Mouse (Mus musculus): ENCODE measurements around the gene Rad54l. TPM values are rescaled to one million over a fixed set of nuclear protein-coding genes. Genes with fewer than 3 reads are reported as not detected.

Rad54l gene
- polyA plus RNA-seq (2015; fragmentation: Nextera tagmentation; extraction: Ambion mirVana): 4.6 and 9.3 TPM in 2 replicates

DNA sequence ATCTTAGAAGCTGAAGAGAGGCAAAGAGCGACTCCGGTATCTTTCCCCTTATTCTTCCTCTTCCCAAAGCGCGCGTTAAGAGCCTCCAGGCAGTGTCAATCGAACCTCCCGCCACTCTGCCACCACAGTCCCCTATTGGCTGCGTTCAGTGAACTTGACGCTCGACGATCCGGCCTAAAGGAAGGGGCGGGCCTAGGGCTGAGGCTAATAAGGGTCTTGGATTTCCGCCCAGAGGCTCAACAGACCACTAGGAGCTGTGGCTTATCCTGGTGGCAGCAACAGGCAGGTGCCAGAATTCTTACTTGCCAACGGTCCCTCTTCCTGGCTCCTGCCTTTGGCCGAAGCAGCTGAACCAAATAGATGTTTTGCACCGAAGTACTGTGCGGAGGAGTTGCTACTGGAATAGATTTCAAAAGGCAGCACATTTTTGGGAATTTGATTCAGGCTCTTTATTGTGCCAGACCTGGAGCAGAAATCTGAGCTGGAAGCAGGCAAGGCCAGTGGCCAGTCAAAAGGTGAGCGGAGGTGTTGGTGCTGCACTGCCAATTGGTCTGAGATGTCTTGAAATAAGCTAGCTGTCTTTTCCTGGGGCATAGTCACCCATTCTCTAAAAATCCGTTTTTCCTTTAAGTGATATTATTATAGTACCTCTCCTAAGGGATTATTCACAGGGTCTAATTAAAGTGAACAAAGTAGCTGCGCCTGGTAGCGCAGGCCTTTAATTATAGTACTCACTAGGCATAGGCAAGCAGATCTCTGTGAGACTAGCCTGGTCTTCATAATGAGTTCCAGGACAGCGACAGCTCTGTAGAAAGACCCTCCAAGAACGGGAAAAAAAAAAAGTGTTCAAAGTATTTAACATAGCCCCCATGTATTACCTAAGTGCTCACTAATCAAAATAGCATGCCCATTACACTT, at the start of gene Rad54l, which contains the start of gene Pomgnt1:
TSS of gene Rad54l (minus strand) at position 89 of the 918 bp plus-strand sequence.
TSS of gene Pomgnt1 (plus strand) at position 239 of the 918 bp plus-strand sequence.

GRCm38 (mm10) chr4:116173072-116173471, 49.6 kb upstream of the Rad54l start, which contains the start of the genes 1700042G07Rik and Gm49337:
Gene 1700042G07Rik, plus strand, starts transcription at chr4:116173372.
Gene Gm49337, plus strand, starts transcription at chr4:116173384.

DNA sequence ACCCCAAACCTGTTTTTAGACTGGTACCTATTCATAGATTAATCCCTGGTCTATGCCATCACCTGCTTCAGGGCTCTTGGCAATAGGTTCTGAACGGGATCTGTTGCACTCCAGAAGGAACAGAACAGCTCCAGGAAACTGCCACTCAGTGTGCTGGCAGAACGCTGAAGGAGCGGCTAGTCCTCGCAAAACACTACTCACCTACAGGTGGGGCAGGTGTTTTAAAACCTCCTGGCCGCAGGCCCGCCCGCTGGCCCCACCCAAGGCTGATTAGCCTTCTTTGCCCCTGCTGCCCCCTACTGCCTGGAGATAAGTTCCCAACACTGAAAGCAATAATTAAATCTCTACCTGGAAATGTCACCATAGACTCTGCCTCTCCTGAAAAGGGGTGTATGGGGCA, 43.9 kb upstream of the Rad54l start, which contains the start of gene Tspan1:
TSS of gene Tspan1 (minus strand) at position 198 of the 400 bp plus-strand sequence.

DNA sequence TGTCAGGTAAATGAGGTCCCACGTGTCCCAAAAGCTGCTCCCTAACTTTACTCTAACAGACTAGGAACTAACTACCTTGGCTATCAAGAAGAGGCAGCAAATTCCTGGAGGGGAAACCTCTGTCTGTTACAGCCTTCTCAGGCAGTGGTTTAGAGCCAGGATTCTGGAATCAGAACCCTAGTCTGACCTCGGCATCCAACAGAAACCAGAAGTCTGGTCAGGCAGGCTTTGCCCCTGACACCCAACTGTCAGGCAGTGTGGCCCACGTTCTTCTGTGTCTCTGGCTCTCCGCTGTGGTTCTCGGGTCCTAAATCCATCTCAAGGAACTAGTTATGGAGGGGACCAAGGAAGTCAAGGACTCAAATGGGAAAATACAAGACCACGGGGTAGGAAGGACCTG, 27.7 kb upstream of the Rad54l start, which contains the start of gene Lurap1:
TSS of gene Lurap1 (minus strand) at position 101 of the 400 bp plus-strand sequence.

GRCm38 (mm10) chr4:116074861-116075620, 48.4 kb downstream of the Rad54l start, which contains the start of the genes Uqcrh and Lrrc41:
Gene Uqcrh, minus strand, starts transcription at chr4:116075071.
Gene Lrrc41, plus strand, starts transcription at chr4:116075269.

GRCm38 (mm10) chr4:116053399-116053961, 70.0 kb downstream of the Rad54l start, which contains the start of gene Nsun4:
Gene Nsun4, minus strand, starts transcription at chr4:116053876.

Other genes starting within 250 kb of the Rad54l start
- not detected in 2 replicates for gene Kncn, start 239.3 kb downstream of the Rad54l start, polyA plus RNA-seq (2015; fragmentation: Nextera tagmentation; extraction: Ambion mirVana)
- not detected in 2 replicates for gene 6430628N08Rik, start 233.0 kb downstream of the Rad54l start, polyA plus RNA-seq (2015; fragmentation: Nextera tagmentation; extraction: Ambion mirVana)
- gene Dmbx1, start 183.8 kb downstream of the Rad54l start, polyA plus RNA-seq (2015; fragmentation: Nextera tagmentation; extraction: Ambion mirVana): 0.05 TPM in 1 of 2 replicates, not detected in the other
- 4.6 and 5.6 TPM in 2 replicates for gene Faah, start 105.8 kb downstream of the Rad54l start, polyA plus RNA-seq (2015; fragmentation: Nextera tagmentation; extraction: Ambion mirVana)
- gene Nsun4, start 69.8 kb downstream of the Rad54l start, polyA plus RNA-seq (2015; fragmentation: Nextera tagmentation; extraction: Ambion mirVana): 11.8 and 22.1 TPM in 2 replicates
- 696 and 1,011 TPM in 2 replicates for gene Uqcrh, start 48.6 kb downstream of the Rad54l start, polyA plus RNA-seq (2015; fragmentation: Nextera tagmentation; extraction: Ambion mirVana)
- gene Lrrc41, start 48.4 kb downstream of the Rad54l start, polyA plus RNA-seq (2015; fragmentation: Nextera tagmentation; extraction: Ambion mirVana): 44.3 and 55.9 TPM in 2 replicates
- gene Pomgnt1, start 150 bp upstream of the Rad54l start, polyA plus RNA-seq (2015; fragmentation: Nextera tagmentation; extraction: Ambion mirVana): 36.6 and 41.9 TPM in 2 replicates
- 0.43 and 0.98 TPM in 2 replicates for gene Lurap1, start 27.6 kb upstream of the Rad54l start, polyA plus RNA-seq (2015; fragmentation: Nextera tagmentation; extraction: Ambion mirVana)
- gene Tspan1, start 43.9 kb upstream of the Rad54l start, polyA plus RNA-seq (2015; fragmentation: Nextera tagmentation; extraction: Ambion mirVana): 0.40 and 0.54 TPM in 2 replicates
- gene 1700042G07Rik, start 49.7 kb upstream of the Rad54l start, polyA plus RNA-seq (2015; fragmentation: Nextera tagmentation; extraction: Ambion mirVana): not detected in 2 replicates
- 0.10 TPM in 1 of 2 replicates, not detected in the other for gene Gm49337, start 49.7 kb upstream of the Rad54l start, polyA plus RNA-seq (2015; fragmentation: Nextera tagmentation; extraction: Ambion mirVana)
- 4.6 and 5.3 TPM in 2 replicates for gene Pik3r3, start 97.9 kb upstream of the Rad54l start, polyA plus RNA-seq (2015; fragmentation: Nextera tagmentation; extraction: Ambion mirVana)

All from adrenal gland, postnatal 0 days (tissue).